Mouse (Mus musculus): ENCODE measurements around the gene Psmd1. TPM values are rescaled to one million over a fixed set of nuclear protein-coding genes. Genes with fewer than 3 reads are reported as not detected.

Psmd1 gene
- 79.4 TPM for polyA plus RNA-seq (2015; fragmentation: Illumina TruSeq; extraction: RNeasy Lipid Tissue Mini Kit (QIAGEN cat#74804); ENCODE audit: insufficient read depth, low replicate concordance)

DNA sequence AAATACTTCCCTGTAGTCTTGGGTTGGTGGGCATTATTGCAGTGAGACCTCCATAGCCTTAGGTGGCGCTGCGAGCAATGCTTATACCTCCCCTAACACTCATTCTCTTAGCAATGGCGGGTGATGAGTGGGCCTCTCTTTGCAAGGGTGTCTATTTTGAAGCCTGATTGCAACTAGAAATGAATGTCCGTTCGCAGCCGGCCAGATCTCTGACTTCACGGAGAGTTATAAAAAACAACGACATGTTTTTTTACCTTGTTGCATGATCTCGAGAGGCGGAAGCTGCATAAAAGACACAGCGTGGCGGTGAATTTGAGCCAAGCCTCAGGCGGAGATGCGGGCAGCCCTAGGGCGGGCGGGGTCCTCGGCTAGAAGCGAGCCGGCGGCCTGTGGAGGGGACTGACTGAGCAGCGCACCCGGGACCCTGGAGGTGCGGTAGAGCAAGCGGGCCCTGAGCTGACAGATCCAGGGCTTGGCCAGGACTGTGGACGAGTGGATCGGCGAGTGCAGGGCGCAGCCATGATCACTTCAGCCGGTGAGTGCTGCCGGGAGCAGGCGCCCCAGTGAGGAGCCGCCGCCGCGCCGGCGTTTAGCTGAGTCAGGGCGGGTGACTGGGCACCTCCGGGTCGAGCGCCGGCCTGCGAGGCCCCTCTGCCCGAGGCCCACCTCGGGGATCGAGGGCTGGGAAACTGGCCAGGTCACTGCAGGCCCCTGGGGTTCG is at the start of gene Psmd1:
TSS of gene Psmd1 (plus strand) at position 117 of the 721 bp plus-strand sequence.

GRCm38 (mm10) chr1:86016516-86016915 is 47.7 kb upstream of the Psmd1 start, which contains the start of gene Spata3:
Spata3 (plus strand) TSS chr1:86016816.

DNA sequence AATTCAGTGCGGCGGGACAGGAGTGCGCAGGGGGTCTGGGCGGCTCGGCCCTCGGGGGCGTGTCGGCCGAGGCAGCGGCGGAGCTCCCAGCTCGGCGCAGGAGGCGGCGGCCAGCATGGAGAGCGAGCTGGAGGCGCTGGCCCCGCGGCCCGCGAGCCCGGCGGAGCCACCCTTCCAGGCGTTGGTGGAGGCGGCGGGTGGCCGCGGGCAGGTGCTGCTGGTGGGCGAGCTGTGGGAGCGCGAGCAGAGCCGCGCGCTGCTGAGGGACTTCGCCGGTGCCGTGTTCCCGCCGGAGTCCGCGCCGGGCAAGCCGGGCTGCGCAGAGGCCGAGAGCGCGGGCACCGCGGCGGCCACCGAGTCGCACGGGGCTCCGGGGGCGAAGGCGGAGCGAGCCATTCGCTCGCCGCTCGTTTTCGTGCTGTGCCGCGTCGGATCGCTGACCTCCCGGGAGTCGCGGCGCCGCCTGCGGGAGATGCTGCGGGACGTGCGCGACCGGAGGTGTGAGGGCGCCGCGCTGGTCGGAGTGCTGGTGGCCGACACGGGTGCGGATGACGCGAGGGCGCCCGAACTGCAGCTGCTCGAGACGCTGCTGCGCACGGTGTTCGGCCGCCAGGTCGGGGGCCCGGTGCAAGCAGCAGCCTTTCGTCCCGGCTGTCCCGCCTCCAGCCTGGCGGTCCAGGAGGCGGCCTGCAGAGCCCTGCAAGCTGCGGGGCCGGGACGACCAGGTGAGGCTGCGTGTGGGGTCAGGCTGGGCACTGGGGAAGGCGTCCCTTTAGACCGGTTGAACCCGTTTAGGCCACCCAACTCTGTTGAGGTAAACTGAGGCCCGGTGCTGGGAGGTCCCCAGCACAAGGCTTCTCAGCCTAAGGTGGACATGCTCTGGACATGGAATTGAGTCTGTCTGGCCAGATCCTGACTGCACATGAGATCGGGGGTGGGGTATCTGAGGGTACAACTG is 18.1 kb upstream of the Psmd1 start, which contains the start of gene 2810459M11Rik:
TSS of gene 2810459M11Rik (plus strand) at position 16 of the 958 bp plus-strand sequence.

DNA sequence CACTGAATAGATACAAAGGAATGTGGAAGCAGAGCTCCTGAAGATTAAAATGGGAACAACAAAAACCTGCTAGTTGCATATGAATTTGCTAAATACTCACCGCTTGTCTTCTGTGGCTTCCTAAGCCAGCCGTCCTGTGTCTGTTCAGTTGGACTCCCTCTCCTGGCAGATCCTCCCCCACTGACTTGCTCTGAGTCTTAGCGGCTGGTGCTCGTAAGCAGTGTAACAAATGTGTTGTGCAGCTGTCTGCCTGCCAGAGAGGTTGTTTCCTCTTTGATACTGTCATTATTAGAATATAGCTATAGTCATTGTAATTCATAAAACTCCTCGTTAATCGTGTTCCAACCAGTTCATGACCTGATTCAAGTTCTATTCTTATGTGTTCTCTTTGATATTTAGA is 47.6 kb downstream of the Psmd1 start, which contains the start of gene Htr2b:
TSS of gene Htr2b (minus strand) at position 192 of the 400 bp plus-strand sequence.

GRCm38 (mm10) chr1:86133337-86133736 is 69.2 kb downstream of the Psmd1 start, which contains the start of gene Gm21972:
Gm21972 (plus strand) TSS chr1:86133637.

DNA sequence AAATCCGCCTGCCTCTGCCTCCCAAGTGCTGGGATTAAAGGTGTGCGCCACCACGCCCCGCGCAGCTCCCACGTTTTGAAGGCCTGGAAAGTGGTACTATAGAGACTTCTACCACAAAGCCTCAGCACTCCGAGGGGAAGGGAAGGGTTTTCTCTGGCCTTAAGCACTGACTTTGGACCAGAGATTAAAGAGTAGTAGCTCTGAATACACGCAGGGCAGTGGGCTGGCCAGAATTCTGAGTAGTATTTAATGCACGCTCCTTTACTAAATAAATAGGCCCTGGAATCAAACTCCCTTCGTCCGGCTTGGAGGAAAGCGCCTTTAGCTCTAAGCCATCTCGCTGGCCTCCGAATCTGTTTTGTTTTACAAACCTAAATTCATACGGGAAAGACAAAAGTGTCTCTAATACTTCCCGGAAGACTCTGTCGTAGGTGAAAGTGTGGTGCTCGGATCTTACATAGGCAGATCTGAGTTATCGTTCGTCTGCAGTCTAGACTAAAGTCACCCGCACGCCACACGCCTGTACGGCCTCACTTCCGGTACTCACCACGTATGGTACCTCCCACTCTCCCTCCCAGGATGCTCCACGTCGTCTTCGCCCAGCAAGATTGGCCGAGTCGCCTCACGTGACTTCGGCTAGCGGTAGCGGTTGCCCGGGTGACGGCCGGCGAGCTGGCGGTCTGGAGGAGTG is 90.1 kb downstream of the Psmd1 start, which contains the start of gene Armc9:
TSS of gene Armc9 (plus strand) at position 648 of the 691 bp plus-strand sequence.

Other genes starting within 250 kb of the Psmd1 start
- gene Itm2c, start 170.1 kb upstream of the Psmd1 start, polyA plus RNA-seq (2015; fragmentation: Illumina TruSeq; extraction: RNeasy Lipid Tissue Mini Kit (QIAGEN cat#74804); ENCODE audit: insufficient read depth, low replicate concordance): 53.9 TPM
- 0.17 TPM for gene 4933407L21Rik, start 135.9 kb upstream of the Psmd1 start, polyA plus RNA-seq (2015; fragmentation: Illumina TruSeq; extraction: RNeasy Lipid Tissue Mini Kit (QIAGEN cat#74804); ENCODE audit: insufficient read depth, low replicate concordance)
- gene Gpr55, start 103.4 kb upstream of the Psmd1 start, polyA plus RNA-seq (2015; fragmentation: Illumina TruSeq; extraction: RNeasy Lipid Tissue Mini Kit (QIAGEN cat#74804); ENCODE audit: insufficient read depth, low replicate concordance): 7.1 TPM
- not detected for gene Spata3, start 47.6 kb upstream of the Psmd1 start, polyA plus RNA-seq (2015; fragmentation: Illumina TruSeq; extraction: RNeasy Lipid Tissue Mini Kit (QIAGEN cat#74804); ENCODE audit: insufficient read depth, low replicate concordance)
- gene 2810459M11Rik, start 18.5 kb upstream of the Psmd1 start, polyA plus RNA-seq (2015; fragmentation: Illumina TruSeq; extraction: RNeasy Lipid Tissue Mini Kit (QIAGEN cat#74804); ENCODE audit: insufficient read depth, low replicate concordance): not detected
- gene Htr2b, start 47.6 kb downstream of the Psmd1 start, polyA plus RNA-seq (2015; fragmentation: Illumina TruSeq; extraction: RNeasy Lipid Tissue Mini Kit (QIAGEN cat#74804); ENCODE audit: insufficient read depth, low replicate concordance): not detected
- gene Gm21972, start 69.2 kb downstream of the Psmd1 start, polyA plus RNA-seq (2015; fragmentation: Illumina TruSeq; extraction: RNeasy Lipid Tissue Mini Kit (QIAGEN cat#74804); ENCODE audit: insufficient read depth, low replicate concordance): not detected
- gene Armc9, start 90.4 kb downstream of the Psmd1 start, polyA plus RNA-seq (2015; fragmentation: Illumina TruSeq; extraction: RNeasy Lipid Tissue Mini Kit (QIAGEN cat#74804); ENCODE audit: insufficient read depth, low replicate concordance): 4.7 TPM
- 1.4 TPM for gene B3gnt7, start 238.4 kb downstream of the Psmd1 start, polyA plus RNA-seq (2015; fragmentation: Illumina TruSeq; extraction: RNeasy Lipid Tissue Mini Kit (QIAGEN cat#74804); ENCODE audit: insufficient read depth, low replicate concordance)

Data from spleen, adult 10 weeks (tissue).